Mouse (Mus musculus) ES-E14 (cell line): ENCODE results near the gene Tmem184b. TPM values are rescaled to one million over a fixed set of nuclear protein-coding genes. Genes with fewer than 3 reads are reported as not detected.

Experiments used
- DNase-seq: peaks from one replicate; pipeline ENCODE4 v3.0.0-alpha.2; 2013; ENCODE audit warnings: low read depth, low spot score
- H3K27ac ChIP-seq: 2 replicates; pipeline ENCODE4 v1.5.1; 2012; ENCODE audit warnings: low read depth, mild to moderate bottlenecking, low read length, moderate library complexity, mixed read lengths; ENCODE audit not compliant: poor library complexity, insufficient read depth, severe bottlenecking
- H3K36me3 ChIP-seq: 2 replicates; pipeline ENCODE4 v1.6.1; 2012; ENCODE audit warnings: mild to moderate bottlenecking, low read length, moderate library complexity, mixed read lengths; ENCODE audit not compliant: control insufficient read depth, poor library complexity, insufficient read depth, severe bottlenecking
- H3K4me1 ChIP-seq, 2 experiments: fragments of 150-350 bp in 1 of 2; sonication (generic) in 1 of 2; 2 replicates each; pipeline ENCODE4 v1.6.1; 2012; ENCODE audit warnings: low read length in 2 of 2, mild to moderate bottlenecking in 1 of 2, mixed read lengths in 1 of 2; ENCODE audit not compliant: control insufficient read depth in 2 of 2, insufficient read depth in 2 of 2, poor library complexity in 1 of 2
- H3K4me3 ChIP-seq, 2 experiments: fragments of 150-350 bp in 1 of 2; sonication (generic) in 1 of 2; 2 replicates each; pipeline ENCODE4 v1.5.1; 2012; ENCODE audit warnings: low read length in 2 of 2, low read depth in 1 of 2, mild to moderate bottlenecking in 1 of 2, mixed read lengths in 1 of 2; ENCODE audit not compliant: insufficient read depth in 1 of 2, poor library complexity in 1 of 2, severe bottlenecking in 1 of 2
- H3K9ac ChIP-seq: 2 replicates; pipeline ENCODE4 v1.6.1; 2012; ENCODE audit warnings: low read depth, mild to moderate bottlenecking, low read length, mixed read lengths; ENCODE audit not compliant: poor library complexity, insufficient read depth, severe bottlenecking
- H3K9me3 ChIP-seq: fragments of 150-350 bp; sonication (generic); 2 replicates; pipeline ENCODE4 v1.6.1; 2012; ENCODE audit warnings: low read depth, mild to moderate bottlenecking, low read length; ENCODE audit not compliant: control insufficient read depth, insufficient read depth
- CHD2 ChIP-seq: IDR thresholded peaks from 2 replicates; pipeline ENCODE4 v1.6.1; 2014; ENCODE audit warnings: mild to moderate bottlenecking, low read depth, low read length, inconsistent platforms
- HCFC1 ChIP-seq: IDR thresholded peaks from 2 replicates; pipeline ENCODE4 v1.6.1; 2012; ENCODE audit warnings: low read length, inconsistent platforms, borderline replicate concordance; ENCODE audit not compliant: insufficient read depth
- MAFK ChIP-seq: IDR thresholded peaks from 2 replicates; pipeline ENCODE4 v1.6.1; 2014; ENCODE audit warnings: mild to moderate bottlenecking, low read depth, low read length, inconsistent platforms; ENCODE audit not compliant: insufficient read depth
- ZC3H11A ChIP-seq: IDR thresholded peaks from 2 replicates; pipeline ENCODE4 v1.6.1; 2012; ENCODE audit warnings: low read depth, mild to moderate bottlenecking, inconsistent platforms, low read length, borderline replicate concordance
- ZNF384 ChIP-seq: IDR thresholded peaks from 2 replicates; pipeline ENCODE4 v1.6.1; 2012; ENCODE audit warnings: low read depth, low read length, inconsistent platforms
- in situ Hi-C, 2 experiments: fragments of 600-800 bp; cut with MboI; formaldehyde crosslinking; loops; one replicate each; pipeline ENCODE4 v1.15.1; 2025; ENCODE audit warnings: low sequenced_read_pairs in 2 of 2, inconsistent platforms in 1 of 2; ENCODE audit not compliant: unreplicated experiment in 2 of 2
- total RNA-seq: library from RNA; depleted of rRNA; stranded (reverse); fragments of 300-350 nt; gene quantifications from 2 replicates; pipeline ENCODE4 v1.2.3, GENCODE M21; 2012; rRNA removed

Gene Tmem184b
- total RNA-seq, 1 experiment, result 40.6 TPM

GRCm38 (mm10) chr15:79313848-79314369 lies 89.5 kb downstream of the Tmem184b start:
- peaks cover 29% of the 10 kb centered on the region for H3K36me3 ChIP-seq
- H3K9ac ChIP-seq, result no peak overlapping the region
- no peaks in the 10 kb centered on the region for H3K9me3 ChIP-seq
- DNase-seq, result no peak
- in situ Hi-C loops, result no loop called here
- no peak overlapping the region for H3K4me3 ChIP-seq
- H3K4me1 ChIP-seq, result peaks cover 0 to 3% of the 10 kb centered on the region in 2 experiments; a peak in 1 of 4 replicates
- TF ChIP-seq CHD2 (no peak), ZC3H11A (no peak), MAFK (no peak), HCFC1 (no peak), ZNF384 (no peak)
- no peak overlapping the region for H3K27ac ChIP-seq

Other genes starting within 250 kb of the Tmem184b start
- gene Sox10, start 238.3 kb downstream of the Tmem184b start, total RNA-seq, result 0.31 and 0.42 TPM in 2 replicates
- gene Pick1, start 174.4 kb downstream of the Tmem184b start, total RNA-seq, result 61.0 and 85.9 TPM in 2 replicates
- gene Gm49486, start 174.2 kb downstream of the Tmem184b start, total RNA-seq, result 0.16 and 0.36 TPM in 2 replicates
- gene Slc16a8, start 148.8 kb downstream of the Tmem184b start, total RNA-seq, result 0.58 and 0.69 TPM in 2 replicates
- gene Baiap2l2, start 118.0 kb downstream of the Tmem184b start, total RNA-seq, result 0.13 and 0.58 TPM in 2 replicates
- gene Pla2g6, start 75.2 kb downstream of the Tmem184b start, total RNA-seq, result 59.2 and 80.9 TPM in 2 replicates
- gene Maff, start 56.9 kb downstream of the Tmem184b start, total RNA-seq, result 9.7 and 13.2 TPM in 2 replicates
- 72.8 and 82.0 TPM in 2 replicates for gene Csnk1e, start 52.0 kb upstream of the Tmem184b start, total RNA-seq
- 3.2 and 5.8 TPM in 2 replicates for gene Kcnj4, start 101.7 kb upstream of the Tmem184b start, total RNA-seq
- 16.2 and 25.6 TPM in 2 replicates for gene Kdelr3, start 112.8 kb upstream of the Tmem184b start, total RNA-seq
- gene Ddx17, start 143.2 kb upstream of the Tmem184b start, total RNA-seq, result 186 and 211 TPM in 2 replicates
- 3.4 and 6.4 TPM in 2 replicates for gene Dmc1, start 201.5 kb upstream of the Tmem184b start, total RNA-seq